Mouse (Mus musculus) v-Abl transformed pro-B cells (cell line): ENCODE measurements around the gene Simc1.

Experiments
- in situ Hi-C, 2 experiments: fragments of 400-800 bp; cut with MboI; formaldehyde crosslinking; loops; one replicate each; pipeline ENCODE4 v1.15.1; 2025; ENCODE audit not compliant: unreplicated experiment in 2 of 2

Simc1 gene

DNA sequence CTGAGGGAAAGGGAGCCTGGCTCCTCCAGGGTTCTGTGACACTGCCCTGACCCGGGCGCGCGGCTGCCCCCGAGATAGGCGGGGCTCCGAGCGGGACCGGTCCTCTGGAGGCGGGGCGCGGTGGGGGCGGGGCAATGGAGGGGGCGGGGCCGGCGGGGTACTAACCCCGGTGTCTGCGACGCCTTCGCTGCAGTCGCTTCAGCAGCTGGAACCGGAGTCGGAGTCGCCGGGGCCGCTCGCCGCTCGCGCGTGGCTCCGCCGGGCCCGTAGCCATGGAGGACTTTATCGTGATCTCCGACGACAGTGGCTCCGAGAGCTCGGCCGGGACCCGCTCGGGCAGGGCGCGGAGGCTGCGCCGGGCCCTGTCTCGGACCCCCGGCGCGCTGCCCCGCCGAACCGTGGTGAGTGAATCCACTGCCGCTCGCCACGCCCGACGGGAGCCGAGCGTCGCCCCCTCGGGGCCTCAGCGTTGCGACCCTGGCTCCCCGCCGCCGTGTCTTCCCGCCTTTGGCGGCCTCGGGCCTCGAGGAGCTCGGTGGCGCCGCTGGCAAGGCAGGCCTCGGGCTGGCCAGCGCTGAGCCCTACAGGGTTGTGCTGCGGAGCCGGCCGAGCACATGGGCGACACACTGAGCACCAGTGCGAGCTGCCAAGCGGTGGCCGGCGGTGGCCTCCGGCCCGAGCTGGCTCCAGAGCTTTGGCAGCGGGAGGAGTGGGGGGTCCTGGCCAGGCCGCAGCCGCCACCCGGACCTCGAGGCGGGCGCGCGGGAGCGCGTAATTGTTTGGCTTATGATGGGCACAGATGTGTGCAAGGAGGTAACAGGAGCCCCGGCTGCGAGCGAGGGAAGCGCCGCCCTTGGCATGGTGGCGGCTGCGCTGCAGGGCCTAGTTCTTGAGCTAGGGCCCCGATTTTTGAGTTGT is at the start of gene Simc1:
Gene Simc1 (plus strand): TSS at position 176 of the 918 bp plus-strand sequence.
- in situ Hi-C loops, result no loop called here

DNA sequence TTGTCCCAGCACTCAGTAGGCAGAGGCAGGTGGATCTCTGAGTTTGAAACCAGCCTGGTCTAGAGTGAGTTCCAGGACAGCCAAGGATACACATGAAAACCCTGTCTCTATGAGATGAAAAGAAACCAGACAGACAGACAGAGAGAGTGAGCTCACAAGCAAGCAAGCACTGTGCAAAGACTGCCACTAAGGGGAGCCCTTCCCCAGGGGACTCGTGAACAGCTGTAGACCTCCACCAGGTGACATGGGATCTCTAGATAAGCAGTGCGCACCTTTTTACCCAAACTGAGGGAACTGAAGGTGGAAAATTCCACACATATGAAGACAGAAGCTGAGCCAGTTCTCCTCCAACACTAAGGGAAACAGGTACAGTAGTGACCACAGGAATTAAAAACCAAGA is 46.5 kb upstream of the Simc1 start:
- in situ Hi-C loops, result loop anchor here (5.0 to 25.0 kb wide), 3 partner anchors 65 to 168 kb away; partner anchors contain the start of genes Faf2 (in 2 of the 2) and Cltb (in 1 of the 2)

DNA sequence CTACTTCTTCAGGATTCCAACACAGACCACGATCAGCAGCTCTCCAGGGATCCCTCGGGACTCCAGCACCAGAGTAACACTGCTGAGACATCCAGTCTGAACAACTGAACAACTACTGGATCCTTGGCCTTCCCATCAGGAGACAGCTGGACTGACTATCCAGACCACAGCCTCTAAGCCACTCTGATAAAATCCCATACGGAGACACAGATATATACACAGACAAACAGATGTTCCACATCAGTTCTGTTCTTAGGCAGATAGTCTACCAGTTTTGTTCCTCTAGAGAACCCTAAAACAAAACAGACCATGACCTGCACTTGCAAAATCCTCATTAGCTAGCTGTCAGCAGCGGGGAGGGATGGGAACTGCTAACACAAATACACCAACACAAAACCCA is 44.3 kb upstream of the Simc1 start:
- in situ Hi-C loops, result loop anchor here (5.0 to 25.0 kb wide), 3 partner anchors 63 to 166 kb away; partner anchors contain the start of genes Faf2 (in 2 of the 2) and Cltb (in 1 of the 2)

DNA sequence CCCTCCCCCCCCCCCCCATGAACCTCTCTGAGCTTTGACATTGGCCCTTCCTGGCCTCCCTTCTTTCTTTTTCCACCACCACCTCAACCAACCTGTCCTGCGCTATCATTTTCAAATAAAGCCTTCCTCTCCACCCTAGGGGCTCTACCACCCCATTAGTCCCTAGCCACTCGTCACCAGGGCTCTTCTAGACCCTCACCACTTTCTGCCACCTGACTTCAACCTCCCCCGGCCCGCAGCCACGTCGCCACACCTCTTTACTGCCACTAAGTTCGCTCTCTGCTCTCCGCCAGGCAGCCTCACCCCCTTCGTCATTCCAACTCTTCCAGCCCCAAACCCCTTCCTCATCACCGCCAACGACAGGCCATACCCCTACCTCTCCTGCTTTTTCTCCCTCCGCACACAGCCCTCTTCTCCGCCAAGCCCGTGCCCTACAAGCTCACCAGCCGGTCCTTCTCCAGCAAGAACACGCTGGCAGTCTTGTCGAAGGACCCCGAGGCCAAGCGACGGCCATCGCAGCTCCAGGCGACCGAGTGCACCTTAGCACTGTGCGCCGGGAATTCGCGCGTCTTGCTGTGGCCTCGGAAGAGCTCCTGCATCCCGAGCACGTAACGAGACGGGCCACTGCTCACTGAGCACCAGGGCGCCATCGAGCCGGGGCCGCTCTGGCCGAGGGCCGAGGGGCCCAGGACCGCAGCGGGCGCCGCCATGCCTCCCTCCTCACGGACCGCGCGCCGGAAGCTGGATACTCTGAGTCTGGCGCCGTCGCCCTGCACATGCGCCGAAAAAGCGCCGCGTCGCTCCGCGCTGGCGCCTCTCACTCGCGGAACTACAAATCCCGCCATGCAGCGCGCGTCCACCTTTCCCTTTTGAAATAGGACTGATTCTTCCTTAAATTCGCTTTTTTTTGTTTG is 35.2 kb upstream of the Simc1 start, which contains the start of gene Thoc3:
Gene Thoc3 (minus strand): TSS at position 752 of the 914 bp plus-strand sequence.
- in situ Hi-C loops, result loop anchor here in 1 of 2 experiments (25.0 kb wide), 1 partner anchor 144 kb away; the partner anchor contains the start of genes Cltb and Faf2

DNA sequence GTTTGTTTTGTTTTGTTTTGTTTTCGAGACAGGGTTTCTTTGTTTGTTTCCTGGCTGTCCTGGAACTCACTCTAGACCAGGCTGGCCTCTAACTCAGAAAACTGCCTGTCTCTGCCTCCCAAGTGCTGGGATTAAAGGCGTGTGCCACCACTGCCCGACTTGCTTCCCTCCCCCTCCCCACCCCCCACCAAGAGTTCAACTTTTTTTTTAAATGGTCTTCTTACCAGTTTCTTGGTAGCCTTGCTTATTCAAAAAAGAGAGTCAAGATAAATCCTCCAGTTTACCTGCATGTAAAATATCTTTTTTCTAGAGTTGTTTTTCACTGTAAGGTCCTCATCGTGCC is 34.6 kb upstream of the Simc1 start:
- in situ Hi-C loops, result loop anchor here in 1 of 2 experiments (25.0 kb wide), 1 partner anchor 143 kb away; the partner anchor contains the start of genes Cltb and Faf2

DNA sequence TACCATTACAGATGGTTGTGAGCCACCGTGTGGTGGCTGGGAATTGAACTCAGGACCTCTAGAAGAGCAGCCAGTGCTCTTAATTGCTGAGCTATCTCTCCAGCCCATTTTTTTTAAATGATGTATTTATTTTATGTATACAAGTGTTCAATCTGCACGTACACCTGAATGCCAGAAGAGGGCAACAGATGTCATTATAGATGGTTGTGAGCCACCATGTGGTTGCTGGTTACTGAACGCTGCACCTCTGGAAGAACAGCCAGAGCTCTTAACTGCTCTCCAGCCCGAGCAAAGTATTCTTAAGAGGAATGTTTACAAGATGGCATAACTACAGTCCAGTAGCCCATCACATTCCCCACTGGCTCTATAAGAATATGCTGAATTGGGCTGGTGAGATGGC is 31.6 kb upstream of the Simc1 start:
- in situ Hi-C loops, result loop anchor here in 1 of 2 experiments (25.0 kb wide), 1 partner anchor 140 kb away; the partner anchor contains the start of genes Cltb and Faf2

DNA sequence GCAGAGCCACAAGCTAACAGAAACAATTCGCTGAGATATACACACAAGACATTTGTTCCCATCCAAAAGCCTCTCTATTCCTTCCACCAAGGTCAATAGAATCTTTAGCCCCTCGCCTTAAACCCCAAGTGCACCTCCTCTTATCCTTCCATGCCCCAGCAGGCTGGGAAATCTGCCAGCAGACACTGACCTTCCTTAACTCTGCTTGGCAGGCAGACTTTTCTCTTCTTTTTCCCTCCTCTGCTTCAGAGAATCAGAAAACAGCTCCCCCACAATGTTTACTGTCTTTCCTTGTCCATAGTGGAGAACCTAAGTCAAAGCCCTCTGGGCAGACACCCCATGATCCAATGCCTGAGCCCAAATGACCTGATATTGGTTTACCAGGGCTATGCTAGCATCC is 28.6 kb upstream of the Simc1 start:
- in situ Hi-C loops, result loop anchor here (25.0 kb wide), 2 partner anchors 137 to 688 kb away; partner anchors contain the start of genes Cltb (in 1 of the 2) and Faf2 (in 1 of the 2)

DNA sequence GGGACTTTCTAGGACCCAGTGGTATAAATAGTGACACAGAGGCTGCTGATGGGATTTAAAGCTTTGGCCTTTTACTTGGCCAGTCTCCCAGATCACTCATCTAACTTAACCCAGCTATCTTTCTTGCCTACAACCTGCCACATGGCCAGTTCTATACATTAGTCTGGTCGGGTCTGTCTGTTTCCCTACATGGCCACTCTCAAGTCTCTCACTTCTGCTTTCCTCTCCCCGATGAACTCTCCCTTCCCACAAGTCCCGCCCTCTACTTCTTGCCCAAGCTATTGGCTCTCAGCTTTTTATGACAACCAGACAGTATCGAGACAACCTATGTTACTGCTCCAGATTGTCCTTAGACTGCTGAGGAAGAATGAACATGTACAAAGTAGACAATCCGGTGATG is 27.9 kb upstream of the Simc1 start:
- in situ Hi-C loops, result loop anchor here in 1 of 2 experiments (25.0 kb wide), 1 partner anchor 688 kb away; no protein-coding TSS in a partner anchor

DNA sequence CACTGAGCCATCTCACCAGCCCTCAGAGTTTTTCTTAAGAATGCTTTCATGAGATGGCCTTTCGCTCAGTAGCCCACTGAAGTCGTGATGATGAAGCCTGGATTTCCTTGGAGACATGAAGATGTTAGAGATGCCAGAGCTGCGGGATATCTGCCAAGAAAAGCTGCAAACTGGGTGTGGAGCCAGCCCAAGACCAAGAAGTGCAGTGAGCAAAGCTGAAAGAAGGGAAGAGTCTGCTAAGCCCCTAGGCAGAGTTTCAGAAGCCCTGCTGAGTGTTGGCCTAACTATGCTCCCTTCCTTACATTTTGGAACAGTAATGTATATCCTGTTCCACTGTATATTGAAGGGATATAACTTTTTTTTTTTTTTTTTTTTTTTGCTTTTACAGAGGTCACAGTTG is 24.3 kb upstream of the Simc1 start:
- in situ Hi-C loops, result loop anchor here in 1 of 2 experiments (25.0 kb wide), 1 partner anchor 692 kb away; no protein-coding TSS in a partner anchor

DNA sequence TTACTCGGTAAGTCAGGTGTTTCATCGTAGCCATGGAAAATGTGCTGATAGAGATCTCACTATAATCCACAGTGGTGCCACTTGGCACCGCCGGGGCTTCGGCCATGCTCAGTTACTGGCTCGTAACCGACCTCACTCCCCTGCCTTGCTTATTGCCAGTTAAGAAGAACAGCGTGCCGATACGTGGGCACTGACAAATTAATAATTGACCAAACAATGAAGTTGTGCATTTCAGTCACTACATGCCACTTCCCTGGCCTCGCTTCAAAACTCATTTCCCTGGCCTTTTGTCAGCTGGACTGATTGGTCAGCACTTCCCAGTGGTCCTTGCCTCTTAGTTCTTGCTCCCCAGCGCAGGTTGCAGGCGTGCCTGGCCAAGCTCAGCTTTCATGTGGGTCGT is 22.1 kb upstream of the Simc1 start:
- in situ Hi-C loops, result loop anchor here in 1 of 2 experiments (25.0 kb wide), 1 partner anchor 694 kb away; no protein-coding TSS in a partner anchor

DNA sequence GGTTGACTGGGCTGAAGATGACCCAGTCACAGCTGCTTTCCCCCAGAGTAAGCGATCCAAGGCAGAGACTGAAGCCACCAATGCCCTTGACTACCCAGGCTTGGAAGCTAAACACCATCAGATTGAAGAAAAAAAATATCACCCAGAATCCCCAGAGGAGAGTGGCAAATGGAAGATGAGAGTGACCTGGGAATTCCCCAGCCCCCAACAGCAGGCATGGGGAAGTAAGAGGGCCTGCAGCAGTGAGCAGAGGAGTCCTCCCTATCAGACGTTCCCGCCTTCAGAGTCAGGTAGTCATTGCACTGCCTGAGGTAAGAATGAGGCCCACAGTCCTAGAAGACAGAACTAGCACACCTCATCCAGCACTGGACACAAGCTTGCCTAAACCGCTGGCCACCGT is 13.2 kb upstream of the Simc1 start:
- in situ Hi-C loops, result loop anchor here in 1 of 2 experiments (25.0 kb wide), 1 partner anchor 703 kb away; no protein-coding TSS in a partner anchor

DNA sequence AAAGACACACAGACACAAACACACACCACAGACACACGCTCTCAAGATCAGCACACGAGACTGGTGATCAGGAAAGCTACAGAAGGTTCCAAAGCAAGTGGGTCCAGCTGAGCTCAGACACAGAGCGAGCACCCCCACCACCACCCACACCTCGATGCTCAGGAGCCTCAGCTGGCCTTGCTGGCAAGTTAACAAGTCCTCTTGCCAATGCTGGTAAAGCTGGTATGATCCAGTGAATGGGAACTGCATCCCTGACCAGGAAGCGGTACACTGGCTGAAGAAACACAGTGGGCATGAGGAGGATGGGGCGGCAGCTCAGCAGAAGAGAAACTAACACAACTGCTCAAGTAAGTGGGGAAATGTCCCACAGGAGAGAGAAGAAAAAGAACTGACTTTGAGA is 12.2 kb upstream of the Simc1 start:
- in situ Hi-C loops, result loop anchor here in 1 of 2 experiments (25.0 kb wide), 1 partner anchor 704 kb away; no protein-coding TSS in a partner anchor

DNA sequence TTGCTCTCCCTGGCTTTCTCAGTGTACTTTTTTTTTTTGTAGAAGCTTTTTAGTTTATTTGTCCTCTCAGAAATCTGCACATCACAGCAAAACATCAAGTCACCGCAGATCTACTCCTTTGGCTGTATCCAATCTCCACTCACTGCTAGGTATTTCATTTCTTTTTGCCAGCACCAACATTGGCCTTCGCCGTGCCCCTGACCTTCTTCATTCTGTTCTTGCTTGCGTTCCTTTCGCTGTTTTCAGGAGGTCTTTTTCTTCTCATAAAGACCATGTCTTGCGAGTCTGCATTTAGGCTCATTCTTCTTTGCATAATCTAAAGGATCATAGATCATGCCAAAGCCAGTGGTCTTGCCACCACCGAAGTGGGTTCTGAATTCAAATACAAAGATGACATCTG is 4.0 kb upstream of the Simc1 start:
- in situ Hi-C loops, result loop anchor here in 1 of 2 experiments (25.0 kb wide), 1 partner anchor 712 kb away; no protein-coding TSS in a partner anchor

DNA sequence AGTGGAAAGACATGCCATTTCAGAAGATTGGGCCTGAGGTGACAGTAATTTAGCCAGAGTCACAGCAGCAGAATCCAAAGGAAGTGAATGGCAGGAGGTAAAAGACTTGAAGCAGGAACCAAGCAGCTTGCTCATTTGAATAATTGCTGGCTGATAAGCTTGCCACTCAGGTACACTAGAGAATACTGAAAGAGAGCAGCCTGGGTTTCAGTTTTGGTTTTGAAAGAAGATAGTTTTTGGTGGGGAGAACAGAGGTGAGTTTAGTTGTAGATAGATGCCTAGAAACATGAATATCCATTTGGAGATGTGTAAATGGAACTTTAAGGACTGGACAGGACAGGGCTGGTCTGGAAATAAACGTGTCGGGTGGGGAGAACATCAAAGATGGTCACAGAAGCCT is 2.2 kb upstream of the Simc1 start:
- in situ Hi-C loops, result no loop called here

DNA sequence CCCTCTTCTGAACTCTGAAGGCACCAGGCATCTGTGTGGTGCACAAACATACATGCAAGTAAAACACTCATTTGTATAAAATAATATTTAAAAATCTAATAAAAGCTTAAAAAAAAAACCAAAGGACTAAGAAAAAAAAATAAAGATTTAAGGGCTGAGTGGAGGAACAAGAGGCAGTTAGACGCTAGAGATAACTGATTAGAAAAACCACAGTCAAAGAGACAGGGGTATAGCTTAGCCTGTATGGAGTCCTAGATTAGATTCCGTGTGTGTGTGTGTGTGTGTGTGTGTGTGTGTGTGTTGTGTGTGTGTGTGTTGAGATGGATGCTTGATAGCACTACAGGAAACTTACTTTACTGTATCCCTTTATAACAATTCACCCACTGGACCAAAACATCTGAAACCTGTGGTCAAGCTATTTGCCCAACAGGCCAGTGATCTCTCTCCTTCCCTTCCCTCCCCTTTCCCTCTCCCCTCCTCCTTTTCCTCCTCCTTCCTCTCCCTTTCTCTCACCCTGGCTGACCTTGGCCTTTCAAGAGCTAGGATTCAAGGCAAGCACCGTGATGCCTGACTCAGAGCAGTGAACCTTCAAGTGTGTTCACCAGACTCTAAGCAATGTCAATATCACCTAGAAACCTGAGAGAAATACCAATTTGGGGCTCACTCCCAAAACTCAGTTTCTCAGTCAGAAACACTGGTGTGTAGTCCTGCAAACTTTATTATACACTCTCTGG is 1.5 kb upstream of the Simc1 start:
- in situ Hi-C loops, result no loop called here

DNA sequence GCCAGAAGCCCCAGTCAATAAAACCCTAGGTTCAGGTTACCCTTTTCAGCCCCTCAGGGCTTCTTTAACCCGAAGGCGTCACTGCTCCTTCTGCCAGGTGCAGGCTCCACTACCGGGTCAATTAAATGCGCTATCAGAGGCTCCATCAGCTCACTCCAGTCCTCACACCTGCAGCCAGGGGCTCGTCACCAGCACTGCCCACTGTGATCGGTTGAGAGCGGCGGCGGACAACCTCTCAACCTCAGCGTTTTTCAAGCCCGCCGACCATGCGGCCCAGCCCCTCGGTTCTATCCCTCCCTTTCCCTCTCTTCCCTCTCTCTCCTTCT is 338 bp upstream of the Simc1 start:
- in situ Hi-C loops, result no loop called here

DNA sequence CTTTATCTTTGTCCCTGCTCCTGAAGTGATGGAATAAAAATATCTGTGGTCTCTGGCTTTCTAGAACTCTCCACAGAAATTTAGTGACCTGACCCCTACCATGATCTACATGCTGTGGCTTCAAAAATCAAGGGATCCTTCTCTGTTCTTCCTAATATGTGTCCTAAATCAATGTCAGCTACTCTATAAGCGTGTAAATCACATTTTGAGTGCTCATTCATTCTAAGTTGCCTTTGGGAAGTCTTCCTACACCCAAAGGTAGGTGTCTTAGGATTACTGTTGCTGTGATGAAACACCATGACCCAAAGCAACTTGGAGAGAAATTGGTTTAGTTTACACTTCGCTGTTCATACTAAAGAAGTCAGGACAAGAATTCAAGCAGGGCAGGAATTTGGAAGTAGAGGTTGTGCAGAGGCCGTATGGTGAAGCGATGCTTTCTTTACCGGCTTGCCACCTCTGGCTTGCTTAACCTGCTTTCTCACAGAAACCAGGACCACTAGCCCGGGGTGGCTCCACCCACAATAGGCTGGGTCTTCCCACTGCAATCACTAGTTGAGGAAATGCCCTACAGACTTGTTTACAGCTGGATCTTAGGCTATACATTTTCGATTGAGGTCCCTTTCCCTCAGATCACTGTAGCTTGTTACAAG is 1.2 kb downstream of the Simc1 start:
- in situ Hi-C loops, result no loop called here

DNA sequence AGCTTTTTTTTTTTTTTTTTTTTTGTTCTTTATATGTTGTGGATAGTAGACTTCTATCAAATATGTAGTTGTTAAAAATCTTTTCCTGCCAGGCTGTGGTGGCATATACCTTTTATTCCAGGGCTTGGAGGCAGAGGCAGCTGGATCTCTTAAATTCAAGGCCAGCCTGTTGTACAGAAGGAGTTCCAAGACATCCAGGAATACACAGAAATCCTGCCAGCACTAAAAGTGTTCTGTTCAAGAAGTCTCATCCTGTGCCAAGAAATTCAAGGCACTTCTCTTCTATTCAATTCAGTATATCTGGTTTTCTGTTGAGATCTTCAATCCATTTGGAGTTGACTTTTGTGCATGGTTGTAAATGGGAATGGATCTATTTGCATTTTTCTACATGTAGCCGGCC is 2.3 kb downstream of the Simc1 start:
- in situ Hi-C loops, result no loop called here

DNA sequence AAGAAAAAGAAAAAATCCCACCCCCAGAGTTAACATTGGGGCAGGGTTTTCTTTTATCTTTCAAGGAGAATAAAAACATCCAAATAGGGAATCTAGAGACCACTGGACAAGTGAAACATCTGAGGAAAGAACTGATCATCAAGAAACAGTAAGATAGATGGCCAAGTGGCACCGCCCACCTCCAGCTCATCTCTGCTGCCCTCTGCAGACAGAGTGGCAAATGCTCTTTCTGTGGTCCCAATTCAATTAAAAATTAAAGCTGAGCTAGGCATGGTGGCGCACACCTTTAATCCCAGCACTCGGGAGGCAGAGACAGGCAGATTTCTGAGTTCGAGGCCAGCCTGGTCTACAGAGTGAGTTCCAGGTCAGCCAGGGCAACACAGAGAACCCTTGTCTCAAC is 16.6 kb downstream of the Simc1 start:
- in situ Hi-C loops, result loop anchor here in 1 of 2 experiments (5.0 kb wide), 1 partner anchor 63 kb away; no protein-coding TSS in a partner anchor
